Mouse (Mus musculus): ENCODE results near the gene Tspoap1.

Gene Tspoap1

DNA sequence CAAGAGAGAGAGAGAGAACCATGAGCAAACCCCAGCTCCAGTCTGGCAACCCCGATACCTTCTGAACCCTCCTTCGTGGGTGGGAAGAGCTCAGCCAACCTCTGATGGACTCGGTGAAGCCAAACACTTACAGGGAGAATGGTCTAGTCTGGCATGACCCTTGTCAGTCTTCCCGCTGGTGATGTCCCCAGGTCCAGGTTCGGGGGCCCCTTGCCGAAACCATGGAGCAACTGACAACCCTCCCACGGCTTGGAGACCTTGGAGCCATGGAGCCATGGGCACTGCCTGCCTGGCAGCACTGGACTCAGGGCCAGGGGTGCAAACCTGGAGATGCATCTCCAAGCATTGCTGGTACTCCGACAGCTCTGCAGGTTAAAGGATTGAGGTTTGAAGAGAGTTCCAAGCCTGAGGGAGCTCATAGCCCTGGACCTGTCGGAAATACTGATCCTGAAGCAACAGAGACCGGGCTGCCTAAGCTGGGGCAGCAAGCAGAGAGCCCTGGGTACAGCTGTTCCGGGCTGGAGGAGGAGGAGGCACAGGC is 910 bp downstream of the Tspoap1 start:
- no peak for DNase-seq

DNA sequence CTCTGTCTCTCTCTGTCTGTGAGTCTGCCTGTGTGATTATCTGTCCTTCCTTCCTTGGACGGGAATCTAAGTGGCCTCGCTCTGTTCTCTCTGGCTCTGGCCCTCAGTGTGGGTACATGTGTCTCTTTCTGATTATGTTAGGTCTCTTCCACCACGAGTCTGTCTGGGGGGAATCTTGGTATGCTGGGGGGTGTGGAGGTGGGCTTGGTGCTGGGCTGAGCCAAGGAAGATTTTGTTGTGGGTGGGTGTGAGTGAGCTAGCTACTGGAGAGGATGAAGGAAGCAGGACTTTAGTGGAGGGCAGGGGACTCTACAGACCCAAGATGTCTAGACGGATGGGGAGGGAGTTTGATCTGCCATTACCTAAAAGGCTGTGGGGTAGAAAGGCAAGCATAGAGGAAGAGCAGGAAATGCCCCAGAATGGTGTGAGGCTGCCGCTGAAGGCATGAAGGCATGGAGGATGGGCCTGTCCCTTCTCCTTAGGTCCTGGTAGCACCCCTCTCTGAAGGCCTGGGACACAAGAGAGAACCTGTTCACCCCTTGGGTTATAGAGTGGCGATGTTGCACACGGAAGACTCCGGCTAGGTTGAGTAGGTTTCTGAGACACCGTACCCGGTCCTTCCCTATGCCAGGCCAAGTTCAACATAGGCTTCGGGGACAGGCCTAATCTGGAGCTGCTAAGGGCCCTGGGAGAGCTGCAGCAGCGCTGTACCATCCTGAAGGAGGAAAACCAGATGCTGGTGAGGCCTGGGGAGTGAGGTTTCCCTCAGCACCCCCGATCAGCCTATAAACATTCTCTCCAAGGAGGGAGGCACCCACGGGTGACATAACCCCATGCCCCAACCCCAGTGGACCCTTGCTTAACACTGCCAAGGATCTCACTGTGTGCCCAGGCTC is 1.7 kb downstream of the Tspoap1 start:
- no peak for DNase-seq

DNA sequence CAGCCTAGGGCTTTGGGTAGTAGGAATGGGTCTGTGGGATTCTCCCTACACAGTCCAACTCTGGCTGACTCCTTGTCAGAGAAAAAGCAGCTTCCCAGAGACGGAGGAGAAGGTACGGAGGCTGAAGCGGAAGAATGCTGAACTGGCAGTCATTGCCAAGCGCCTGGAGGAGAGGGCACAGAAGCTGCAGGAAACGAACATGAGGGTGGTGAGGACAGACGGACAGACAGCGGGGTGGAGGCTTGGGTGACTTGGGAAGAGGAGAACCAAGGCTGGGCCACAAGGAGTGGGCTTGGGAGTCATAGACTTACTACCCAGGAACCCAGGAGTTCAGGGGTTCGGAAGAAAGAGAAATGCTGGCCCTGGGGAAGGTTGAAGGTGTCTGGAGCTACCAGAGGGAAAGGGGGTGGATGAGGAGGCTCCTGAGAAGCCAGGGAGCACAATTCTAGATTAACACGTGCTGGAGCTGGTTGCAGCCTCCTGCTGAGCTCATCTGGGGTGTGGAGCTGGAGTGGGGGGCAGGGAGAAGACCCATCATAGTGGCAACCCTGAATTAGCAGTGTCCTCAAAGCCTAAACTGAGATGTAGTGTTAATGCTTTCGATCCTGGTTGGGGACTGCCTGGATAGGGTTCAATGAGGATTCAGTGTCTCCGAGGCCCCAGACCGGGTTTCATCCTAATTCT is 2.5 kb downstream of the Tspoap1 start:
- no peak for DNase-seq

DNA sequence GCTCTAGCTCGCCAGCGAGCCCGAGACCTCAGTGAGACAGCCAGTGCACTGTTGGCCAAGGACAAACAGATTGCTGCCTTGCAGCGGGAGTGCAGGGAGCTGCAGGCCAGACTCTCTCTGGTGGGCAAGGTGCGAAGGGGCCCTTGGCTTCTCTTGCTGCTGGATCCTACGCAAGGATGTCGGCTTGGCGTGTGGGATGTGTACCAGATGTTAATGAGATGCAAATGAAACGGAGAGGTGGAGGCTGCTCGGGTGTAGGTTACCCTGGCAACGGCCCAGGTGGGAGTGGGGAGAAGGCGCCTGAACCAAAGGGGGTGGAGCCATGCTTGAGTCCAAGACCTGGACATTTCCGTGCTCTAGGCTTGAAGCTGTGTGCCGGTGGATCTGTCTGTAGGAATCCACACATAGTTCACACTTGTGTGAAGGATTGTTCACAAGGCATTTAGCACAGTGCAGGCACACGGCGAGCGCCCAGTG is 3.2 kb downstream of the Tspoap1 start:
- peak; percentile 84 for DNase-seq

DNA sequence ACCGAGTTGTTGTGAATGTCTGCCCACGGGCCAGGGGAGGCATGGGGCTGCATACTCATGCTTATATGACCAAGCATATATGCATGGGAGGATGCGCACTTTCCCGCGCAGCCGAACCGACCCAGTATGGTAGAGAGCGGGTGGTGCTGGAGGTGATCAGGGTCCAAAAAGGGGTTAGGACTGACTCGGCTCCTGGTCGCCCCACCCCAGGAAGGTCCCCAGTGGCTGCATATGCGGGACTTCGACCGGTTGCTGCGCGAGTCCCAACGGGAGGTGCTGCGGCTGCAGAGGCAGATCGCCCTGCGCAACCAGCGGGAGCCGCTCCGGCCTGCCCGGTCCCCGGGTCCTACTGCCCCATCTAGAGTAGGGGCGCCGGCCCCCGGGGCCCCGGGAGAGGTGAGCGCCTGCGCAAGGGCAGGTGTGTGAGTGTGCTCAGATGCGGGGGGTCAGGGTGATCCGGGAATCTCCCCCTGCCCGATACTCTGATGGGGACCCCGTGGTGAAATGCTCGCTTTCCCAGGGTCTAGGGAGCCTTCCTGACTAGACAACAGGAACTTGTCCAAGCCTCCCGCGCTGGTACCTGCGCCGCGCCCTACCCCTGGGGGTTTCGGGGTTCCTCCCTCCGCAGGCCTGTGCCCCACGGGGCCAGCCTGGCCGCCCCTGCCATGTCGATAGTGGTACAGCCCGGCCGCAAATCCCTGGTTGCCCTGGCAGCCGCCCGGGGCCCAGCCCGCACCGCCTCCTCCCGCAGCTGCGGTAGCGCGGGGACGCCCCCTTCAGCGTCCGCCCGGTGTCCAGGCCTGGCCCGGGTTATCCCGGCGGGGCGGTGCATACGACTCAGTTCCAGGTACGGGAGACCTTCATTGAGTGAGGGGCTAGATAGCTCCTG is 3.9 kb downstream of the Tspoap1 start:
- peak; percentile 73 for DNase-seq

DNA sequence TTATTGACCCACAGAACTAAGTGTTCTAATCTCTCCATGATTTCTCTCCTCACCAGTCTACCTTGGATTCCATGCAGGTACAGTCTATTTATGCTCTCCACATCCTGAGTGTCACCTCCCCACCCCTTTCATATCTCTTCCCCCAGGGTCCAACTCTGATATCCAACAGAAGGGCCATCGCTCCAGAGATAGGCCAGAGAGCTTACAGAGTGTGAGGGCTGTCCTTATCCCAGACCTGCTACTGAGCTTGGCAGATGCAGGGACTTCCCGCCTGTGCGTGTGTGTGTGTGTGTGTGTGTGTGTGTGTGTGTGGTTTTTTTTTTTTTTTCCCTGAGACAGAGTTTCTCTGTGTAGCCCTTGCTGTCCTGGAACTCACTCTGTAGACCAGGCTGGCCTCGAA is 8.4 kb downstream of the Tspoap1 start:
- DNase-seq: no peak

DNA sequence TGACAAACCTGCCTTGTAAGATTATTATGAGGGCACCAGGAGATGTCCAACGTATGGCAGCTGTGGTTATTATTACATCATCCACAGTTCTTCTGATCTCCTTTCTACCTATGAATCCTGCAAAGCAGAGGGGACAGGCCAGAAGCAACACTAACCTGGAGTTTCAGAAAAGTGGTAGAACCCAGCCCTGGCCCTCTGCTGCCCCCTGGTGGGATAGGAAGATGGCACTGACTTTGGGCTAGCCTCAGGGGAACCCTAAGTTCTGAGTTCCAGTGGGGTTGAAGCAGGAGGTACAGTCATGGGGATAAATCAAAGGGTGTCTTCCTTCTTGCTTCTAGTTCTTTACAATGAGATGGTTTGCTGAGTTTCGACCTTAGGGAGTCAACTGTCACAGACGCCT is 10.6 kb downstream of the Tspoap1 start:
- DNase-seq: peak; percentile 70

DNA sequence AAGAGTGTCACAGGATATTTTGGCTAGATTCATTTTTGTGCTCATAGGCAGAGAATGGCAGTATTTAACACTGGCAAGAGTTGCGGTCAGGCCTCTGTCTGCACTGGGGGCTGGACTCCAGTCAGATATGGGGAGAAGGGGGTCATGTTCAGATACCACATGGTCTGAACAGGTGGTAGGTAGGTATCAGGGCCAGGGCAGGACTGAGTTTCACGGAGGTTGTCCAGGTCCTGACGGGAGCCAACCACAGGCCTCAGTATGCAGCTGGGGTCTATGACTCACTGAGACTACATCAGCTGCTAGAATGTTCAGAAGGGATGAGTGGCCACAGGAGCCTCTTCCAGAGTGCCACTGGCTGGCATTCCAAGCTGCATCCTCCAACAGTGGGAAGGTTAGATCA is 12.0 kb downstream of the Tspoap1 start:
- DNase-seq: no peak

DNA sequence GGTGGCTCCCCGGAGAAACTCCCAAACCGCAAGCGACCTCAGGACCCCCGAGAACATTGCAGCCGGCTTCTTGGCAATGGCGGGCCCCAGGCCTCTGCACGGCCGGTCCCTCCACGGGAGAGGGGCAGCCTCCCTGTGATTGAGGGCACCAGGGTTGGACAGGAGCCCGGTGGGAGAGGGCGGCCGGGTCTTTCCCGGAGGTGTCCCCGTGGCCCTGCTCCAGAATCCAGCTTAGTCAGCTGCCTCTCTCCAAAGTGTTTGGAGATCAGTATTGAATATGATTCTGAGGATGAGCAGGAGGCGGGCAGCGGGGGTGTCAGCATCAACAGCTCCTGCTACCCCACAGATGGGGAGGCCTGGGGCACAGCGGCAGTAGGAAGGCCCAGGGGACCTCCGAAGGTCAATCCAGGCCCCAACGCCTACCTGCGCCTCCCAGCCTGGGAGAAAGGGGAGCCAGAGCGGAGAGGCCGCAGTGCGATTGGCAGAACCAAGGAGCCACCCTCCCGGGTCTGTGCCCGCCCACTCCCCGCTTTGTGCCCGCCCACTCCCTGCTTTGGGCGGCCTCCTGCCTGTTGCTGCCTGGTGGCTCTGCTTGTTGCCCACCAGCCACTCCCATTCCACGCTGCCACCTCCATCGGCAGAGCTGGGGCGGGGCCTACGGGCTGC is 17.9 kb downstream of the Tspoap1 start:
- DNase-seq: peak; percentile 84

DNA sequence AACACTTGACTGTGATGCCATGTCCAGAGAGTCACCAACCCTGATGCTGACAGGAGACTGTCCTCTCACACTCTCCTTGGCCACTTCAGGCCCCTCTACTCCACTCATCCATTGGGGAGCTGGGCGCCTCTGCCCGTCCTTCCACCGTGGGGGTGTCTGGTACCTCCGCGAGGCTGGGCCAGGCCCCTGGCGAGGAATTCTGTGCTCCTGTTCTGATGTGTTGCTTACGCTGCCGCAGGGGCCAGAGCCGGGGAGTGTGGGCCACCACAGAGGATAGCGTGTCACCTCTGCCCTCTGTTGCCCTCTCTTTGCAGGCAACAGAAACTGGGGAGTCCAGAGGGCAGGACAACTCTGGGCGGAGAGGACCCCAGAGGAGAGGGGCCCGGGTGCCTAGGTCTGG is 18.6 kb downstream of the Tspoap1 start:
- no peak for DNase-seq

DNA sequence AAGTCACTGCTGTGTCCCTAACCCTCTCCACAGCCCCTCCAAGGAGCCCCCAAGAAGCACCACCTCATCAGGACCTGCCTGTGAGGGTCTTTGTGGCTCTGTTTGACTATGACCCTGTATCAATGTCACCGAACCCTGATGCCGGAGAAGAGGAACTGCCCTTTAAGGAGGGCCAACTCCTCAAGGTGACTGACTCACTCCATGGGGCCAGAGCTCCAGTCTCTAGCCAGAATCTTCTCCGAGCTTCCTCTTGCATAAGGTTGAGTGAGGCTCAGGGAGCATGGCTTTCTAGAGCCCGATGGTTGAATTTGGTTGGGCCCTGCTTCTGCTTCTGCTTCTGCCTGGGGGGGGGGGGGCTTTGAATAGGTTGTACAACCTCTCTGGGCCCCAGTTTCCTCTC is 19.1 kb downstream of the Tspoap1 start:
- no peak for DNase-seq

DNA sequence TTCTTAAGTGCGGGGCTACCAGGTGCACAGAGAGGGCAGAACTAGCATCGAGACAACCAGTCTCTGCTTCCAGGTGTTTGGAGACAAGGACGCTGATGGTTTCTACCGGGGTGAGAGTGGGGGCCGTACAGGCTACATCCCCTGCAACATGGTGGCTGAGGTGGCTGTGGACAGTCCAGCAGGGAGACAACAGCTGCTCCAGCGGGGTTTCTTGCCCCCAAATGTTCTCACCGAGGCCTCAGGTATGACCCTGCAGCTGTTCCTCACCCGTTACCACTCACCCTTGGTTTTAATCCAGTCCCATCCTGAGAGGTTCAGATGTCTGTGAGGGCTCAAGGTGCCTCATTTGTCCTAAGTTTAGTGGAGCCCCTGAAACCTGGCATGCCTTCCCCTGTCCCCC is 19.8 kb downstream of the Tspoap1 start:
- no peak for DNase-seq

DNA sequence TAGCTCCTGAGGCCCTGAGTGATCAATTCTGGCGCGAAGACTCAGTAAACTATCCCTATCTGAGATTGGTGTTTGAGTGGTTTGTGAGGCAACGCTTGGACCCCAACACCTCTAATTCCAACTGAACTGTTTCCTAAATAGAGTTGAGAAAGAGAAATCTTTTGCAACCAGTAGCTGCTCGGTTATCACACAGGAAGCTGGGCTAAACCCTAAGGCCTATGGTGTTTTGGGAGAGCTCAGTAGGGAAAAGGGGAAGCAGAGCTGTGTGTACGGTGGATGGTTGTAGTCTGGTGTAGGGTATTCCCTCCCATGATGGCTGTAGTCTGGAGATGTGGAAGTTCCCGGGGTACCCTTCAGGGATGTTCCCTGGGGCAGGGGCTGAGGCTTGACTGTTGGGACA is 29.7 kb downstream of the Tspoap1 start:
- DNase-seq: no peak

DNA sequence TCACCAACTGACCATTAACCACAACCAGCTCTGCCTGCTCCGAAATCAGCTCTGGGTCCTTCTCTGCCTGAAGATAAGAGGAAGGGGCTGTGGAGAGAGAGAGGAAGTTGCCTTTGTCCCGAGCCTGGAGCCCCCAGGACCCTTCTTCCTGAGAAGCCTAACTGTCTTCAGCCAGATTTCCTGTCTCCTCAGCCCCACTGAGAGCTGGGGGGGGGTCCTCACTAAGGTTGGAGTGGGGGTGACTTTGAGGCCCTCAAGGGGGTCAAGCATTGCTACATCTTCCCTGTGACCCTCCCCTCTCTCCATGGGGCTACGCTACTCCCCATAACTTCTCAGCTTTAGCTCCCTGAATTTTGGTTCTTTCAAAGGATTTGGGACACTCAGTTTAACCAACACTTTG is 33.1 kb downstream of the Tspoap1 start, which contains the start of gene Mpo:
TSS of gene Mpo (plus strand) at position 122 of the 400 bp plus-strand sequence.
- no peak for DNase-seq

DNA sequence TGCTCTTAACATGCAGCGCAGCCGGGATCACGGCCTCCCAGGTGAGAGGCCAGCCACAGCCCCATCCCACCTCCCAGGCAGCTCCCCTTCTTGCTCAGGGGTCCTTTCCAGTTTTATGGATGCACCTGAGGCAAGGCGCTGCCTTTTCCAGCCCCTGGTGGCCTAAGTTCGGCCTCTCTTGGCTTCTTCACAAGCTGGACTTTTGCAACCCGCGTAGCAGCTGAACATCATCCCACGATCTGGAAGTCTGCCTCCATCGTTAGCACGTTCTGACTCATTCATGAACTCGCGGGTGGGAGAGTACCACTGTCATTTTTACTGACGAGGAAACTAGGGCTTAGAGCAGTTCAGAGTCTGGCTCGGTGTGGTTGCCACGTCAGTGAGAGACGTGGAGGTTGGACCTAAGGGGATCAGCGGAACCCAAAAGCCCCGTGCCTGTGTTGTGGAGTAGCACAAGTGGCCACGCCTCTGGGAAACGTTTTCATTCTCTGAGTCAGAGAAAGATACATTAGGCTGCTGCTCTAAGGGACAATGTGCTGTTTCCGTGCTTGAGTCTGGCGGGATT is 41.5 kb downstream of the Tspoap1 start:
- no peak for DNase-seq

DNA sequence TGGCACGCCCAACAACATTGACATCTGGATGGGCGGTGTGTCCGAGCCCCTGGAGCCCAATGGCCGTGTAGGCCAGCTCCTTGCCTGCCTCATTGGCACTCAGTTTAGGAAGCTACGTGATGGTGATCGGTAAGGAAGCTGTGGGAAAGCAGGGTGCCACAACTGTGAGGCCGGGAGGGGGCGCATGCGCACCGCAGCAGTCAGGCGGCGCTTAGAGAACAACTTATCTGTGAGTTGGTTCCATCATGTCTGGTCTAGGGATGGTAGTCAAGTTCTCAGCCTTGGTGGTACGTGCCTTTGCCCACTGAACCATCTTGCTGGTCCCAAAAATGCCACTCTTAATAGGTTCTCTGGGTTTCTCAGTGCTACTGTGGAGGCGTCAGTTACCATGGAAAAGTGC is 42.3 kb downstream of the Tspoap1 start:
- DNase-seq: no peak

DNA sequence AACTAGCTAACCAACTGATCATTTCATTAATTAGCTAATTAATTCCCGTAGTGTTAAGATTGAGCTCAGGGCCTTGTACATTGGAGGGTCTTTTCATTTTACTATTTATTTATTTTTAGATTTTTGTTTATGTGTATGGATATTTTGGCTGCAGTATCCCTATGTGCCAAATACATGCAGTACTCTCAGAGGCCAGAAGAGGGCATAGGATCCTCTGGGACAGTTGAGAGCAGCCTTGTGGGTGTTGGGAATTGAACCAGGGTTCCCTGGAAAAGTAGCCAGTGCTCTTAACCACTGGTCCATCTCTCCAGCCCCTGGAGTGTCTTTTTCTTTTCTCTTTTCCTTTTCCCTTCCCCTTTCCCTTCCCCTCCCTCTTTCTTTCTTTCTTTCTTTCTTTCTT is 45.1 kb downstream of the Tspoap1 start:
- no peak for DNase-seq

DNA sequence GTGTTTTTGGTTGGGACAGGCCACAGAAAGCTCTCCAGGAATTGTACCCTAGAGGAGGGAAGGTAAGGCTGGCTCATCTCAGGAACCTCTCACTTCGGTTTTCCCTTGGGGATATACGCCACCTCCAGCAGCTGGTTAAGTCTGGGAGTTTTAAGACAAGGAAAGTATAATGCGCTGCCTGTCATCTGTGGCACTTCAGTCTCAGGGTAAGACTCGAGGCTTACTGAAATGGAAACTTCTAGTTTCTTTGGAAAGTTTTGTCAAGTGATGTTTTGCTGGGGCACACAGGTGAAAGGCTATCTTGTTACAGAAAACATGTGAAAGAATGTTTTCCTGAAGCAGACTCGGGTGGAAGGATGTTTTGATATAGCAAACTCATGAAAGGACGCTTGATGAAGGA is 47.1 kb downstream of the Tspoap1 start:
- no peak for DNase-seq

DNA sequence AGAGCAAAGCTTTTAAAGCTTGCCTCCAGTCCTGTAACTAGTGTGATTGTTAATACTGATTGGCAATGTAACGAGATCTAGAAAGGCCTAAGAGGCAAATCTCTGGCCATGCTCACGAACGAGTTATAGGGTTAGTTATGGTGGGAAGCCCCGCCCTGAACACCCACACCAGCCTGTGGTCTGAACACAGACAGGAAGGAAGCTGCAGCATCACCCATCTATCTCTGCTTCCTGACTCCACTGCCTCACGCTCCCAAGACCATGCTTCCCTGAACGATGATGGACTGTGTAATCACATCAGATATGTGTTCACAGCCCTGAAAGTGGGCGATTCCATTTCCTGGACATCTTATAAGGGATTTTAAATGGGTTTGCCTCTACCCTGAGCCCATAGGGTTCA is 47.9 kb downstream of the Tspoap1 start:
- DNase-seq: no peak

DNA sequence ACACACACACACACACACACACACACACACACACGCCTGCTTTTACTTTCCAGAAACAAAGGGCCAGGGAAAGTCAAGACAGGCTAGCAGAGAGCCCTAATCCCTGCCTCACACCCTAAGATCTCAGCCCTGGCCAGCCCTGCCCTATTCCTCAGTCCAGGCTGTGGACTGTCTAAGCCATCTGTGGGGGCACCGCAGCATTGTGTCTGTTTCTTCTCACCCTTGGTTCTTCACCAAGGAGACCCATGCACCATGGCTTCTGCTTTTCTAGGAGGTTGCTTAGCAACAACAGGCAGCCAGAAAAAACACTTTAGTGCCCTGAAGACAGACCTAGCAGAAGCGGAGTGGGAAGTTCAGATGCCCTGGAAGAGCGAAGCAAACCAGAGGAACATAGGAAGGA is 51.1 kb downstream of the Tspoap1 start:
- no peak for DNase-seq

DNA sequence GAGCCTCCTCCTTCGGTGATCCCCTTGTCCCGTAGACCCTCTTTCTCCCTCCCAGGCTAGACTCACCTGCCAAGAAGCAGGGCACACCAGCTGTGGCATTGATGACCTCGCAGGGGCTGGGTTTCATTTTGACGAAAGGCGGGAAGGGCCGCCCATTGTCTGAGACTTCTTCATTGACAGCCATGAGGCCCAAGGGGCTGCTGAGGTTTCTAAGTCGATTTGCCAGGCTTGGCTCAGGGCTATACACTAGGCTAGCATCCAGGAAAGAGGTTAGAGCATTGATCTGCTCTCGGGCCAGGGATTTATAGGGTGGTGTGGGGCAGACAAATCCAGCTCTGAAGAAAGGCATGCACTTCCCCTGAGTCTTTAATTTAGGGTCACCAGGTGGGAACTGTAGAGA is 54.5 kb downstream of the Tspoap1 start:
- DNase-seq: no peak

All from cerebellum, adult 11 months (tissue).